Mouse (Mus musculus) brain, embryonic 14.5 days (tissue): ENCODE results near the gene Clns1a.

Experiments used
- CTCF ChIP-seq: fragments of 200-500 bp; IDR thresholded peaks from 2 replicates; pipeline ENCODE4 v1.5.1; 2012; ENCODE audit warnings: inconsistent platforms, mild to moderate bottlenecking, moderate library complexity, borderline replicate concordance; ENCODE audit not compliant: insufficient read depth, insufficient read length; ENCODE audit errors: extremely low read depth
- POLR2A ChIP-seq: fragments of 200-500 bp; IDR thresholded peaks from 2 replicates; pipeline ENCODE4 v1.6.1; 2012; ENCODE audit warnings: mild to moderate bottlenecking, inconsistent platforms, borderline replicate concordance; ENCODE audit not compliant: poor library complexity, insufficient read depth, insufficient read length, severe bottlenecking; ENCODE audit errors: extremely low read depth

GRCm38 (mm10) chr7:97719078-97719477 lies 22.6 kb downstream of the Clns1a start:
- TF ChIP-seq POLR2A (no peak), CTCF (no peak)
